Mouse (Mus musculus): ENCODE results near the gene Gm21173. TPM values are rescaled to one million over a fixed set of nuclear protein-coding genes. Genes with fewer than 3 reads are reported as not detected.

Gene Gm21173
- polyA plus RNA-seq (2017; shearing (Covaris generic)), result not detected

DNA sequence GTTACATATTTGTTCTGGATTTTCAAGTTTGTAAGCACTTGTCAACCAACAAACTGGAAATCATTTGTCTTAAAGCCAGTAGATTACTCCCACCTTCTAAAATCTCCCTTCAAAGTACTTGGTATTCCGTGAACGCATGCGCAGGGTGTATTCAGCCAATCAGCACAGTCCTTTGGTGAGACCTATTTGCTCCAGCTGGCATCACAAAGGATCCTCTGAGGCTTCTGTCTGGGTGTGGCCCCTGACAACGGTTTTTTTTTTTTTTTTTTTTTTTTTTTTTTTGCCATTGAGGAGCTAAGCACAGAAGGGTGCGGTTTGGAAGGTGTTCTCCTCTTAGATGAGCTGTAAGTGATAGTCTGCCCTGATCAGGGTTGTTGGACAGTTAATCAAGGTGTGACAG lies at the start of gene Gm21173:
Gm21173 (plus strand) TSS at position 301 of the 400 bp plus-strand sequence.

All from CD4-positive, CD25-positive, alpha-beta regulatory T cell, adult 9 weeks (primary cell).